Mouse (Mus musculus): ENCODE measurements around the gene Cyb561d2. TPM values are rescaled to one million over a fixed set of nuclear protein-coding genes. Genes with fewer than 3 reads are reported as not detected.

The Cyb561d2 gene
- polyA plus RNA-seq, 2 experiments = 19.8 to 21.4 TPM

GRCm38 (mm10) chr9:107555701-107556100 lies 13.7 kb upstream of the Cyb561d2 start:
- H3K27ac ChIP-seq (replicated peaks; ENCODE audit: low read depth, low read length) = no peak overlapping the region
- TF ChIP-seq POLR2A (IDR thresholded peaks at IDR 0.05; ENCODE audit: borderline replicate concordance, extremely low read depth, insufficient read depth, insufficient read length) = no peak
- ATAC-seq (ENCODE audit: low FRiP score, low read depth) (no peak), DNase-seq (ENCODE audit: low spot score) (no peak)
- no peaks in the 10 kb centered on the region for H3K9me3 ChIP-seq (ENCODE audit: control insufficient read depth, low read length)
- H3K36me3 ChIP-seq (ENCODE audit: control insufficient read depth, insufficient read depth, low read length) = peaks cover 48% of the 10 kb centered on the region
- peak overlapping the region; percentile 80 for H3K9ac ChIP-seq (ENCODE audit: low read depth, low read length, severe bottlenecking)
- H3K4me2 ChIP-seq (replicated peaks; ENCODE audit: low read depth, low read length, severe bottlenecking) = peak overlapping the region; percentile 98
- H3K4me1 ChIP-seq (ENCODE audit: control insufficient read depth, insufficient read depth, low read length) = peaks cover 42% of the 10 kb centered on the region
- H3K27me3 ChIP-seq (ENCODE audit: control insufficient read depth, insufficient read depth, low read length) = no peaks in the 10 kb centered on the region
- H3K4me3 ChIP-seq (replicated peaks; ENCODE audit: low read length) = peak overlapping the region; percentile 85
- 28% methylated on average over 2 of the region's 2 CpGs for WGBS

GRCm38 (mm10) chr9:107555031-107555457 lies 13.1 kb upstream of the Cyb561d2 start:
- peak overlapping the region; percentile 80 for H3K9ac ChIP-seq (ENCODE audit: low read depth, low read length, severe bottlenecking)
- peak overlapping the region; percentile 91 for H3K27ac ChIP-seq (replicated peaks; ENCODE audit: low read depth, low read length)
- H3K9me3 ChIP-seq (ENCODE audit: control insufficient read depth, low read length) = no peaks in the 10 kb centered on the region
- peaks cover 42% of the 10 kb centered on the region for H3K36me3 ChIP-seq (ENCODE audit: control insufficient read depth, insufficient read depth, low read length)
- H3K4me2 ChIP-seq (replicated peaks; ENCODE audit: low read depth, low read length, severe bottlenecking) = peak overlapping the region; percentile 98
- TF ChIP-seq POLR2A (IDR thresholded peaks at IDR 0.05; ENCODE audit: borderline replicate concordance, extremely low read depth, insufficient read depth, insufficient read length) = 0 out of 2 replicates have a peak, but pooled peaks have one; percentile 12
- H3K27me3 ChIP-seq (ENCODE audit: control insufficient read depth, insufficient read depth, low read length) = no peaks in the 10 kb centered on the region
- 0% methylated on average over 23 of the region's 23 CpGs for WGBS
- H3K4me3 ChIP-seq (replicated peaks; ENCODE audit: low read length) = peak overlapping the region; percentile 85
- H3K4me1 ChIP-seq (ENCODE audit: control insufficient read depth, insufficient read depth, low read length) = peaks cover 44% of the 10 kb centered on the region
- ATAC-seq (ENCODE audit: low FRiP score, low read depth) (no peak), DNase-seq (ENCODE audit: low spot score) (peak; percentile 55)

- H3K9me3 ChIP-seq (ENCODE audit: control insufficient read depth, low read length) = no peaks in the 10 kb centered on the region
- peaks cover 35% of the 10 kb centered on the region for H3K36me3 ChIP-seq (ENCODE audit: control insufficient read depth, insufficient read depth, low read length)
- DNase-seq (ENCODE audit: low spot score) = peak; percentile 98
- H3K4me1 ChIP-seq (ENCODE audit: control insufficient read depth, insufficient read depth, low read length) = peaks cover 44% of the 10 kb centered on the region
- peak; percentile 91 for ATAC-seq (ENCODE audit: low FRiP score, low read depth)
- peak overlapping the region; percentile 91 for H3K27ac ChIP-seq (replicated peaks; ENCODE audit: low read depth, low read length)
- 0% methylated on average over 36 of the region's 53 CpGs for WGBS
- peak; percentile 64; the same call in 1 of the 2 replicates for TF ChIP-seq POLR2A (IDR thresholded peaks at IDR 0.05; ENCODE audit: borderline replicate concordance, extremely low read depth, insufficient read depth, insufficient read length)
- peak overlapping the region; percentile 85 for H3K4me3 ChIP-seq (replicated peaks; ENCODE audit: low read length)
- peak overlapping the region; percentile 80 for H3K9ac ChIP-seq (ENCODE audit: low read depth, low read length, severe bottlenecking)
- no peaks in the 10 kb centered on the region for H3K27me3 ChIP-seq (ENCODE audit: control insufficient read depth, insufficient read depth, low read length)
- H3K4me2 ChIP-seq (replicated peaks; ENCODE audit: low read depth, low read length, severe bottlenecking) = peak overlapping the region; percentile 98
These were observed 12.4 kb upstream of the Cyb561d2 start for GRCm38 (mm10) chr9:107554319-107554825.

GRCm38 (mm10) chr9:107553541-107554318 lies 11.7 kb upstream of the Cyb561d2 start:
- TF ChIP-seq POLR2A (IDR thresholded peaks at IDR 0.05; ENCODE audit: borderline replicate concordance, extremely low read depth, insufficient read depth, insufficient read length) = no peak
- H3K27me3 ChIP-seq (ENCODE audit: control insufficient read depth, insufficient read depth, low read length) = no peaks in the 10 kb centered on the region
- H3K4me3 ChIP-seq (replicated peaks; ENCODE audit: low read length) = peak overlapping the region; percentile 85
- peaks cover 44% of the 10 kb centered on the region for H3K4me1 ChIP-seq (ENCODE audit: control insufficient read depth, insufficient read depth, low read length)
- WGBS = 7% methylated on average over 37 of the region's 37 CpGs
- peak overlapping the region; percentile 79 for H3K27ac ChIP-seq (replicated peaks; ENCODE audit: low read depth, low read length)
- H3K9me3 ChIP-seq (ENCODE audit: control insufficient read depth, low read length) = no peaks in the 10 kb centered on the region
- ATAC-seq (ENCODE audit: low FRiP score, low read depth) (peak; percentile 18), DNase-seq (ENCODE audit: low spot score) (no peak)
- H3K4me2 ChIP-seq (replicated peaks; ENCODE audit: low read depth, low read length, severe bottlenecking) = peak overlapping the region; percentile 98
- peak overlapping the region; percentile 60 for H3K9ac ChIP-seq (ENCODE audit: low read depth, low read length, severe bottlenecking)
- H3K36me3 ChIP-seq (ENCODE audit: control insufficient read depth, insufficient read depth, low read length) = peaks cover 29% of the 10 kb centered on the region

- ATAC-seq (ENCODE audit: low FRiP score, low read depth) = no peak
- peaks cover 44% of the 10 kb centered on the region for H3K4me1 ChIP-seq (ENCODE audit: control insufficient read depth, insufficient read depth, low read length)
- peak overlapping the region; percentile 85; the same call in 1 of the 2 replicates for H3K27ac ChIP-seq (replicated peaks; ENCODE audit: low read depth, low read length)
- H3K9ac ChIP-seq (ENCODE audit: low read depth, low read length, severe bottlenecking) = peak overlapping the region; percentile 60; the same call in 1 of the 2 replicates
- H3K4me2 ChIP-seq (replicated peaks; ENCODE audit: low read depth, low read length, severe bottlenecking) = peak overlapping the region; percentile 98
- no peaks in the 10 kb centered on the region for H3K27me3 ChIP-seq (ENCODE audit: control insufficient read depth, insufficient read depth, low read length)
- no peak for DNase-seq (ENCODE audit: low spot score)
- H3K4me3 ChIP-seq (replicated peaks; ENCODE audit: low read length) = peak overlapping the region; percentile 85
- no peaks in the 10 kb centered on the region for H3K9me3 ChIP-seq (ENCODE audit: control insufficient read depth, low read length)
- no peak for TF ChIP-seq POLR2A (IDR thresholded peaks at IDR 0.05; ENCODE audit: borderline replicate concordance, extremely low read depth, insufficient read depth, insufficient read length)
- H3K36me3 ChIP-seq (ENCODE audit: control insufficient read depth, insufficient read depth, low read length) = peaks cover 20% of the 10 kb centered on the region
- WGBS = 67% methylated on average over 5 of the region's 5 CpGs
These were observed 10.8 kb upstream of the Cyb561d2 start for GRCm38 (mm10) chr9:107552690-107553393.
